Mouse (Mus musculus): Measurements from ENCODE around the gene Sgk1. TPM values are rescaled to one million over a fixed set of nuclear protein-coding genes. Genes with fewer than 3 reads are reported as not detected.

Gene Sgk1
- polyA plus RNA-seq, 1 experiment from 2014 or later: 11.7 TPM

GRCm38 (mm10) chr10:21902152-21903140 is 20.5 kb downstream of the Sgk1 start:
- no peak for ATAC-seq (ENCODE audit: insufficient read depth)
- no peak overlapping the region for H3K4me2 ChIP-seq
- WGBS (ENCODE audit: insufficient replicate concordance): 55% methylated on average over 10 of the region's 10 CpGs
- no peak overlapping the region for H3K4me3 ChIP-seq (replicated peaks)
- no peaks in the 10 kb centered on the region for H3K27me3 ChIP-seq
- no peak overlapping the region for H3K9ac ChIP-seq
- no peaks in the 10 kb centered on the region for H3K9me3 ChIP-seq (replicated peaks)
- no peaks in the 10 kb centered on the region for H3K36me3 ChIP-seq (replicated peaks)
- no peaks in the 10 kb centered on the region for H3K4me1 ChIP-seq (replicated peaks)
- no peak overlapping the region for H3K27ac ChIP-seq (replicated peaks)

- WGBS (ENCODE audit: insufficient replicate concordance): 54% methylated on average over 2 of the region's 2 CpGs
- Histone ChIP-seq H3K27ac (replicated peaks) (no peak overlapping the region), H3K36me3 (replicated peaks) (no peaks in the 10 kb centered on the region), H3K4me1 (replicated peaks) (no peaks in the 10 kb centered on the region), H3K9me3 (replicated peaks) (no peaks in the 10 kb centered on the region), H3K4me2 (no peak overlapping the region), H3K9ac (no peak overlapping the region), H3K4me3 (replicated peaks) (no peak overlapping the region), H3K27me3 (no peaks in the 10 kb centered on the region)
- no peak for ATAC-seq (ENCODE audit: insufficient read depth)
These were observed 22.2 kb downstream of the Sgk1 start for GRCm38 (mm10) chr10:21904151-21904550.

- H3K27me3 ChIP-seq: no peaks in the 10 kb centered on the region
- H3K36me3 ChIP-seq (replicated peaks): no peaks in the 10 kb centered on the region
- ATAC-seq (ENCODE audit: insufficient read depth): no peak
- no peak overlapping the region for H3K27ac ChIP-seq (replicated peaks)
- no peak overlapping the region for H3K4me3 ChIP-seq (replicated peaks)
- H3K4me2 ChIP-seq: no peak overlapping the region
- WGBS (ENCODE audit: insufficient replicate concordance): 44% methylated on average over 1 of the region's 1 CpGs
- H3K9me3 ChIP-seq (replicated peaks): no peaks in the 10 kb centered on the region
- no peaks in the 10 kb centered on the region for H3K4me1 ChIP-seq (replicated peaks)
- H3K9ac ChIP-seq: no peak overlapping the region
These were observed 23.6 kb downstream of the Sgk1 start for GRCm38 (mm10) chr10:21905616-21906015.

- no peaks in the 10 kb centered on the region for H3K9me3 ChIP-seq (replicated peaks)
- WGBS (ENCODE audit: insufficient replicate concordance): 18% methylated on average over 5 of the region's 5 CpGs
- H3K9ac ChIP-seq: no peak overlapping the region
- ATAC-seq (ENCODE audit: insufficient read depth): no peak
- no peaks in the 10 kb centered on the region for H3K36me3 ChIP-seq (replicated peaks)
- no peak overlapping the region for H3K4me2 ChIP-seq
- H3K4me1 ChIP-seq (replicated peaks): no peaks in the 10 kb centered on the region
- no peaks in the 10 kb centered on the region for H3K27me3 ChIP-seq
- H3K27ac ChIP-seq (replicated peaks): no peak overlapping the region
- no peak overlapping the region for H3K4me3 ChIP-seq (replicated peaks)
These were observed 25.0 kb downstream of the Sgk1 start for GRCm38 (mm10) chr10:21906894-21907446.

- H3K36me3 ChIP-seq (replicated peaks): no peaks in the 10 kb centered on the region
- no peak for ATAC-seq (ENCODE audit: insufficient read depth)
- H3K4me2 ChIP-seq: no peak overlapping the region
- H3K9ac ChIP-seq: no peak overlapping the region
- H3K4me1 ChIP-seq (replicated peaks): no peaks in the 10 kb centered on the region
- no peak overlapping the region for H3K27ac ChIP-seq (replicated peaks)
- H3K9me3 ChIP-seq (replicated peaks): no peaks in the 10 kb centered on the region
- H3K4me3 ChIP-seq (replicated peaks): no peak overlapping the region
- 21% methylated on average over 3 of the region's 3 CpGs for WGBS (ENCODE audit: insufficient replicate concordance)
- no peaks in the 10 kb centered on the region for H3K27me3 ChIP-seq
These were observed 25.8 kb downstream of the Sgk1 start for GRCm38 (mm10) chr10:21907784-21908183.

- WGBS (ENCODE audit: insufficient replicate concordance): 63% methylated on average over 1 of the region's 1 CpGs
- Histone ChIP-seq H3K4me3 (replicated peaks) (no peak overlapping the region), H3K4me2 (no peak overlapping the region), H3K36me3 (replicated peaks) (no peaks in the 10 kb centered on the region), H3K4me1 (replicated peaks) (no peaks in the 10 kb centered on the region), H3K9me3 (replicated peaks) (no peaks in the 10 kb centered on the region), H3K9ac (no peak overlapping the region), H3K27ac (replicated peaks) (no peak overlapping the region), H3K27me3 (no peaks in the 10 kb centered on the region)
- ATAC-seq (ENCODE audit: insufficient read depth): no peak
These were observed 26.7 kb downstream of the Sgk1 start for GRCm38 (mm10) chr10:21908686-21909085.

GRCm38 (mm10) chr10:21910334-21910733 is 28.4 kb downstream of the Sgk1 start:
- H3K27ac ChIP-seq (replicated peaks): no peak overlapping the region
- no peaks in the 10 kb centered on the region for H3K4me1 ChIP-seq (replicated peaks)
- H3K9ac ChIP-seq: no peak overlapping the region
- H3K4me3 ChIP-seq (replicated peaks): no peak overlapping the region
- no peaks in the 10 kb centered on the region for H3K27me3 ChIP-seq
- H3K9me3 ChIP-seq (replicated peaks): no peaks in the 10 kb centered on the region
- no peaks in the 10 kb centered on the region for H3K36me3 ChIP-seq (replicated peaks)
- WGBS (ENCODE audit: insufficient replicate concordance): 71% methylated on average over 9 of the region's 9 CpGs
- ATAC-seq (ENCODE audit: insufficient read depth): no peak
- no peak overlapping the region for H3K4me2 ChIP-seq

GRCm38 (mm10) chr10:21911303-21911947 is 29.4 kb downstream of the Sgk1 start:
- no peak overlapping the region for H3K9ac ChIP-seq
- no peaks in the 10 kb centered on the region for H3K27me3 ChIP-seq
- H3K36me3 ChIP-seq (replicated peaks): no peaks in the 10 kb centered on the region
- H3K27ac ChIP-seq (replicated peaks): no peak overlapping the region
- no peaks in the 10 kb centered on the region for H3K4me1 ChIP-seq (replicated peaks)
- H3K4me2 ChIP-seq: no peak overlapping the region
- ATAC-seq (ENCODE audit: insufficient read depth): no peak
- 64% methylated on average over 10 of the region's 10 CpGs for WGBS (ENCODE audit: insufficient replicate concordance)
- H3K9me3 ChIP-seq (replicated peaks): no peaks in the 10 kb centered on the region
- H3K4me3 ChIP-seq (replicated peaks): no peak overlapping the region

GRCm38 (mm10) chr10:21914751-21915150 is 32.8 kb downstream of the Sgk1 start:
- H3K9me3 ChIP-seq (replicated peaks): no peaks in the 10 kb centered on the region
- no peaks in the 10 kb centered on the region for H3K4me1 ChIP-seq (replicated peaks)
- H3K4me2 ChIP-seq: no peak overlapping the region
- H3K27me3 ChIP-seq: no peaks in the 10 kb centered on the region
- ATAC-seq (ENCODE audit: insufficient read depth): no peak
- H3K9ac ChIP-seq: no peak overlapping the region
- H3K27ac ChIP-seq (replicated peaks): no peak overlapping the region
- WGBS (ENCODE audit: insufficient replicate concordance): 21% methylated on average over 1 of the region's 1 CpGs
- no peaks in the 10 kb centered on the region for H3K36me3 ChIP-seq (replicated peaks)
- no peak overlapping the region for H3K4me3 ChIP-seq (replicated peaks)

- Histone ChIP-seq H3K4me1 (replicated peaks) (no peaks in the 10 kb centered on the region), H3K27me3 (no peaks in the 10 kb centered on the region; the same call in 1 of the 2 replicates), H3K27ac (replicated peaks) (no peak overlapping the region), H3K4me3 (replicated peaks) (no peak overlapping the region), H3K9ac (no peak overlapping the region), H3K9me3 (replicated peaks) (no peaks in the 10 kb centered on the region), H3K36me3 (replicated peaks) (no peaks in the 10 kb centered on the region), H3K4me2 (no peak overlapping the region)
- 64% methylated on average over 11 of the region's 11 CpGs for WGBS (ENCODE audit: insufficient replicate concordance)
- ATAC-seq (ENCODE audit: insufficient read depth): no peak
These were observed 34.5 kb downstream of the Sgk1 start for GRCm38 (mm10) chr10:21916301-21917071.
